Mouse (Mus musculus) kidney, embryonic 14.5 days (tissue): ENCODE data around the gene Mief2. TPM values are rescaled to one million over a fixed set of nuclear protein-coding genes. Genes with fewer than 3 reads are reported as not detected.

Source experiments
- ATAC-seq: fragments of 200-750 bp; cut with Nextera tagmentation; 2 replicates; pipeline ENCODE4 v1.8.0; 2017; ENCODE audit warnings: moderate number of reproducible peaks, mild to moderate bottlenecking, moderate TSS enrichment, moderate library complexity; ENCODE audit not compliant: low FRiP score, low TSS enrichment
- H3K27ac ChIP-seq: fragments of 300-500 bp; sonication (generic); 2 replicates; pipeline ENCODE4 v1.5.1; 2014; ENCODE audit warnings: low read depth, mild to moderate bottlenecking, low read length, moderate library complexity, mixed read lengths
- H3K27me3 ChIP-seq: fragments of 300-500 bp; sonication (generic); 2 replicates; pipeline ENCODE4 v1.6.1; 2014; ENCODE audit warnings: mild to moderate bottlenecking, low read length; ENCODE audit not compliant: control insufficient read depth, insufficient read depth
- H3K36me3 ChIP-seq: fragments of 300-500 bp; sonication (generic); 2 replicates; pipeline ENCODE4 v1.6.1; 2014; ENCODE audit warnings: low read length, mixed read lengths; ENCODE audit not compliant: control insufficient read depth, insufficient read depth
- H3K4me1 ChIP-seq: fragments of 300-500 bp; sonication (generic); 2 replicates; pipeline ENCODE4 v1.6.1; 2014; ENCODE audit warnings: low read length, mixed read lengths; ENCODE audit not compliant: control insufficient read depth, insufficient read depth
- H3K4me2 ChIP-seq: fragments of 300-500 bp; sonication (generic); replicated peaks from 2 replicates; pipeline ENCODE4 v1.6.1; 2014; ENCODE audit warnings: low read depth, mild to moderate bottlenecking, low read length
- H3K4me3 ChIP-seq: fragments of 300-500 bp; sonication (generic); 2 replicates; pipeline ENCODE4 v1.5.1; 2014; ENCODE audit warnings: mild to moderate bottlenecking, low read length
- H3K9ac ChIP-seq: fragments of 300-500 bp; sonication (generic); 2 replicates; pipeline ENCODE4 v1.6.1; 2014; ENCODE audit warnings: low read depth, mild to moderate bottlenecking, low read length, moderate library complexity
- H3K9me3 ChIP-seq: fragments of 300-500 bp; sonication (generic); 2 replicates; pipeline ENCODE4 v1.6.1; 2016; ENCODE audit warnings: low read length; ENCODE audit not compliant: control insufficient read depth
- WGBS: fragments of 180-500 bp; shearing (Covaris S2); extraction: QIAGEN DNeasy Blood & Tissue Kit; methylation state at CpG from one replicate; pipeline ENCODE4 v1.1.7; 2014; 5-methylcytosine and 5-hydroxymethylcytosine counted together
- polyA plus RNA-seq: library from polyadenylated mRNA; unstranded; fragments of >200 nt; fragmentation: Nextera tagmentation; extraction: Ambion mirVana; gene quantifications from 2 replicates; pipeline ENCODE4 v1.2.1, GENCODE M21; 2014

The Mief2 gene
- polyA plus RNA-seq: 9.8 and 17.0 TPM in 2 replicates

DNA sequence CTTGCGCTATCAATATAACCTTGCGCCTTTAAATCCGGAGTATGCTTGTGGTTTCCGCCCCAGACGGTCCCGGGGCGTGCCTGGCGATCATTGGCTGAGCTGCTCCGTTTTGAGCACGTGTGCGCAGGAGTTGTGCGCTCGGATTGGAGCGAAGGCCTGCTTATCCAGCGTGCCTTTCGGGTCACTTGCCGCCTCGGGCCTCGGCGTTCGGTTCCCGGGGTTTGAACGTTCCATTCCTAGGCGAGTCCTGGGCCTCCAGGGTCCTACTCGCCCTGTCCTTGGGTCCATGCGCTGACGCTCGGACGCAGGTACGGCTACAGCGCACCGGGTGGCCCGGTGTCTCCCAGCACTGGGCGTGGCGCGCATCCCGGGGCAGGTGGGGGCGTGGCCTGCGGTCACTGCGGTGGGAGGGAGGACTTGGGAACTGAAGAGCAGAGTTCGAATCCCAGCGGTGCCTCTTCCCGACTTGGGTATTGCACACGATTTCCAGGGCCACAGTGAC lies at the start of gene Mief2:
Gene Mief2, plus strand, starts transcription at position 139 of the 502 bp plus-strand sequence.
- H3K27ac ChIP-seq: peak within 1 kb of the TSS; percentile 84
- ATAC-seq: peak; percentile 93
- WGBS: under 1% methylated on average over 44 of the region's 44 CpGs
- H3K4me2 ChIP-seq: peak within 1 kb of the TSS; percentile 50
- H3K9me3 ChIP-seq: no peaks in the 10 kb centered on the region
- peaks cover 18% of the 10 kb centered on the region for H3K4me1 ChIP-seq
- H3K36me3 ChIP-seq: peaks cover 41% of the 10 kb centered on the region
- H3K4me3 ChIP-seq: peak within 1 kb of the TSS; percentile 93
- peak within 1 kb of the TSS; percentile 91 for H3K9ac ChIP-seq
- H3K27me3 ChIP-seq: no peaks in the 10 kb centered on the region

DNA sequence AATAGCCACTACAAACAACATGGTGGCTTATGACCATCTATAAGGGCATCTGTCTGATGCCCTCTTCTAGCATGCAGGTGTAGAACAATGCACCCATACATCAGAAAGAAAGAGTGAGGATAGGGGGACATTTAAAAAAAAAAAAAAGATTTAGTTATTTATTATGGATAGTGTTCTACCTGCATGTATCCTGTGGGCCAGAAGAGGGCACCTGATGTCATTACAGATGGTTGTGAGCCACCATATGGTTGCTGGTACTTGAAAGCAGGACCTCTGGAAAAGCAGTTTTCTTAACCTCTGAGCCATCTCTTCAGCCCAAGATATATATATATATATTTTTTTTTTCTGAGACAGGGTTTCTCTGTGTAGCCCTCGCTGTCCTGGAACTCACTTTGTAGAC lies 32.0 kb upstream of the Mief2 start:
- no peak for ATAC-seq
- H3K27me3 ChIP-seq: no peaks in the 10 kb centered on the region
- WGBS: 78% methylated on average over 1 of the region's 1 CpGs
- H3K27ac ChIP-seq: no peak overlapping the region
- H3K36me3 ChIP-seq: no peaks in the 10 kb centered on the region
- H3K4me2 ChIP-seq: no peak overlapping the region
- H3K4me3 ChIP-seq: no peak overlapping the region
- no peaks in the 10 kb centered on the region for H3K9me3 ChIP-seq
- H3K4me1 ChIP-seq: peaks cover 15% of the 10 kb centered on the region
- no peak overlapping the region for H3K9ac ChIP-seq

DNA sequence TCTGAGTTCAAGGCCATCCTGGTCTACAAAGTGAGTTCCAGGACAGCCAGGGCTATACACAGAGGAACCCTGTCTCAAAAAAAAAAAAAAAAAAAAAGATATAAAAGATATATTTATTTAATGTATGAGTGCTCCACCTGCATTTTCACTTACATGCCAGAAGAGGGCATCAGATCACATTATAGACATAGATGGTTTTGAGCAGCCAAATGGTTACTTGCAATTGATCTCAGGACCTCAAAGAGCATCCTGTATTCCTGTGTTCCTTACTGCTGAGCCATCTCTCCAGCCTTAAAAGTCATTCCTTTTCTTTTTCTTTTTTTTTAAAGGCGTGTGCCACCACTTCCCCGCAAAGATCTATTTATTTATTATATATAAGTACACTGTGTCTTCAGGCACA lies 30.6 kb upstream of the Mief2 start:
- H3K4me1 ChIP-seq: peaks cover 20% of the 10 kb centered on the region
- ATAC-seq: no peak
- H3K9ac ChIP-seq: no peak overlapping the region
- WGBS: 75% methylated on average over 2 of the region's 2 CpGs
- no peak overlapping the region for H3K4me3 ChIP-seq
- 0 out of 2 replicates have a peak, but pooled peaks cover 2% of the 10 kb centered on the region for H3K36me3 ChIP-seq
- no peak overlapping the region for H3K4me2 ChIP-seq
- no peaks in the 10 kb centered on the region for H3K27me3 ChIP-seq
- H3K9me3 ChIP-seq: no peaks in the 10 kb centered on the region
- no peak overlapping the region for H3K27ac ChIP-seq

DNA sequence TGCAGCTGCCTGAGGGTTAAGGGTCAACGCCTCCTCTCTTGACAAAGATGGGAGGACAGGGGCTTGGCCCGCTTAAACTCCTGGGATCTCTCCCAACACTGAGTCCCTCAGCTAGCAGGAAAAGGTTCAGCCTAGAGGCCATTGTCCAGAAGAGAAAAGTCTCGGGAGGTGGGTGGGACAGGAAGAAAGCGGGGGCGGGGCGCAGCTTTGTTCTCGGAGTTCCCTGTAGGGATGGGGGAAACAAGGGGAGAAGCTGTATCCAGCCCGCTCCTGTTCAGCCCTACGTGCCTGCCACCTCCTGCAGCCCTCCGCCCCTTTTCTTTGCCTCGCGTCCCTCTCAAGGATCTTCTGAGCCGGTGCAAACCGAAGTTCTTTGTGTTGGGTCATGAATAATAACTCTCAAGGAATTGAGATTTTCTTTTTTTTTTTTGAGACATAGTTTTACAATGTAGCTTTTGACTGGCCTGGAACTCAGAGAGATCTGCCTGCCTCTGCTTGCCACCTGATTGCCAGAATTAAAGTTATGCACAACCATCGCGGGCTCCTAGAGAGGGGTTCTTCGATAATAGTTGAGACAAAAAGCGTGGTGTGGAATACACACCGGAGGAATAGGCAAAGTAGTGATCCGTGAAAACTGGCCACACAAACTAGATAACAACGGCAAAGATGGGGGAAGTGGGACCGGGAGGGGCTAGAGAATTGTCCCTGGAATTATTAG lies 29.2 kb upstream of the Mief2 start:
- peaks cover 7% of the 10 kb centered on the region; the same call in 1 of the 2 replicates for H3K36me3 ChIP-seq
- no peaks in the 10 kb centered on the region for H3K9me3 ChIP-seq
- peak overlapping the region; percentile 91 for H3K9ac ChIP-seq
- peak overlapping the region; percentile 90 for H3K4me3 ChIP-seq
- peaks cover 23% of the 10 kb centered on the region for H3K4me1 ChIP-seq
- H3K27ac ChIP-seq: peak overlapping the region; percentile 93
- peak overlapping the region; percentile 80 for H3K4me2 ChIP-seq
- no peaks in the 10 kb centered on the region for H3K27me3 ChIP-seq
- ATAC-seq: peak; percentile 64
- 1% methylated on average over 22 of the region's 22 CpGs for WGBS

DNA sequence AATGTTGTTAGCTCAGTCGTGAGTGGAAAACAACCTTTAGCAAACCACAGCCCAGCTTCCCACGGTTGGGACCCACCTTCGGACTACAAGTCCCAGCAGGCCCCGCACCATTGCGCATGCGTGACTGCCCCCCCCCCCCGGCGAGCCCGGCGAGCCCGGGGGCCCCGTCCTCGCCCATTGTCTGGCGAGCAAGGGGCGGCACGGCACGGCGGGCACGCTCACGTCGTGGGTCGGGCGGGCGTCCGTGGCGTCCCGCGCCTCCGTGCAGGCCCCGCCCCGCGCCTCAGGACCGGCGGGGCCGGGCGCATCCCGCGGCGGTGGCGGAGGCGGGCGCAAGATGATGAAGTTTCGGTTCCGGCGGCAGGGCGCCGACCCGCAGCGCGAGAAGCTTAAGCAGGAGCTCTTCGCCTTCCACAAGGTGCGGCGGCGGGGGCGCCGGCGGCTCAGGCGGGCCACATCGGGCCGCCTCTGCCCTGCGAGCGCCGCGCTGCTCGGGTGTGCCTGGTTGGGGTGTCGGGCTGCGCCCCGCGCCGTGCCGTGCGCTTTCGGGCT lies 28.6 kb upstream of the Mief2 start, which contains the start of gene Llgl1:
Gene Llgl1, plus strand, starts transcription at position 200 of the 552 bp plus-strand sequence.
- H3K27me3 ChIP-seq: no peaks in the 10 kb centered on the region
- peak within 1 kb of the TSS; percentile 80 for H3K4me2 ChIP-seq
- H3K36me3 ChIP-seq: peaks cover 11% of the 10 kb centered on the region; the same call in 1 of the 2 replicates
- under 1% methylated on average over 59 of the region's 73 CpGs for WGBS
- ATAC-seq: peak; percentile 89
- H3K4me3 ChIP-seq: peak within 1 kb of the TSS; percentile 90
- H3K9ac ChIP-seq: peak within 1 kb of the TSS; percentile 91
- H3K4me1 ChIP-seq: peaks cover 23% of the 10 kb centered on the region
- H3K9me3 ChIP-seq: no peaks in the 10 kb centered on the region
- H3K27ac ChIP-seq: peak within 1 kb of the TSS; percentile 93

DNA sequence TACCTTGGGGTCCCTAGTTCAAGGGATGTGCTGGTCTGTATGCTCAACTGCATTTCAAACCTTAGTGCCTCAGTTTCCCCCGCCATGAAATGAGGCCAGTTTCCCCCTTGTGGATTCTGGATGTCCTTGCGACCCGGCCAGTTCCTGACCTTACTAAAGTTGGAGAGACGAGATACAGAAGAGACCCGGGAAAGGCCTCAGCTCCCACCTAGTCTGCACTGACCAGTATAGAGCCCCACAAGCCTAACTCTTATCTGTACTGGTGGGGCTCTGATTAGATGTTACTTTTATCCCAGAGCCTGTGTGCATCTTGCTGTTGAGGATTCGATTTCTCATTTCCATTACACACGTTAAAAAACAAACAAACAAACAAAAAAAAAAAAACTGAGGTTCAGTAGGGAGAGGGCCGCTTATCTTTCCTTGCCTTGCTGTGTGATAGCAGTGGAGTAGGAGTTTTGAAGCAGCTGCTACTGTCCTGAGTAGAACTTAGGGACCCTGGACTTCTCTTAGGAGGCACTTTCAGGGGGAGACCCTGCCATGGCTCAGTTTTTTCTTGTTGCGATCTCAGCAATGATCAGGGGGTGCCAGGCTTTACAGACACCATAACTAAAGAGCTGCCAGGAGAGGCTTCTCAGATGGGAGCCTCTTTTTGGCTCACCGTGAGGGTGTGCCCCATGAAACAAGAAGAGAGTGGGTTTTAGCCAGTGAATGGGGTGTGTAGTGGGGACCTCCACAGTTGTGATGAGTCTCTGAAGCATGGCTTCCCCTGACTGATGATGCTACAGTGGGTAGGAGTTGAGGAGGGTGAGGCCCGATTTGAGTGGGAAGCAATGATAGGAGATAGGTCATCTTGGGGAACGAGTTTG lies 27.6 kb upstream of the Mief2 start:
- H3K4me2 ChIP-seq: peak overlapping the region; percentile 80
- H3K4me1 ChIP-seq: peaks cover 23% of the 10 kb centered on the region
- H3K36me3 ChIP-seq: peaks cover 17% of the 10 kb centered on the region; the same call in 1 of the 2 replicates
- H3K9me3 ChIP-seq: no peaks in the 10 kb centered on the region
- H3K27me3 ChIP-seq: no peaks in the 10 kb centered on the region
- ATAC-seq: no peak
- H3K27ac ChIP-seq: no peak overlapping the region
- H3K9ac ChIP-seq: peak overlapping the region; percentile 91
- peak overlapping the region; percentile 90 for H3K4me3 ChIP-seq
- 29% methylated on average over 12 of the region's 12 CpGs for WGBS

DNA sequence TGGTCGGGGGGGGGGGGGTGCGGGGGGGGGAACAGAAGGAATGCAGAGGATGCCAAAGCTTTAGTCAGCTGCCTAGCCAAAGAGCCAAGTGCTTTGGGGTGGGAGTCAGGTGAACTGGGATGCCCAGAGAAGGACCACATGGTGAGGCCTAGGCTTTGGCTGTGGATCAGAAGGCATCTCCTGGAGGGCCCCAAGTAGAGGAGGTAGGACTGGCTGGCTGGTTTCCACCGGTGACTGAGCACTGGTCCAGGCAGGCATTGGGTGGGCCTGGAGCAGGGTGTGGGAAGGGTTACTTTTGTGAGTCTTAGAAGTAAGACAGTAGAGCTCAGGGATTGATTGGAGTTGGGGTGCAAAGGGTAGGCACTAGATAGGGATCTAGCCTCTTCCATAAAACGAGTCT lies 26.6 kb upstream of the Mief2 start:
- Histone ChIP-seq H3K4me1 (peaks cover 23% of the 10 kb centered on the region), H3K27me3 (no peaks in the 10 kb centered on the region), H3K27ac (no peak overlapping the region), H3K4me2 (no peak overlapping the region), H3K4me3 (no peak overlapping the region), H3K9me3 (no peaks in the 10 kb centered on the region), H3K36me3 (peaks cover 27% of the 10 kb centered on the region), H3K9ac (no peak overlapping the region)
- WGBS: 83% methylated on average over 3 of the region's 4 CpGs
- ATAC-seq: no peak

DNA sequence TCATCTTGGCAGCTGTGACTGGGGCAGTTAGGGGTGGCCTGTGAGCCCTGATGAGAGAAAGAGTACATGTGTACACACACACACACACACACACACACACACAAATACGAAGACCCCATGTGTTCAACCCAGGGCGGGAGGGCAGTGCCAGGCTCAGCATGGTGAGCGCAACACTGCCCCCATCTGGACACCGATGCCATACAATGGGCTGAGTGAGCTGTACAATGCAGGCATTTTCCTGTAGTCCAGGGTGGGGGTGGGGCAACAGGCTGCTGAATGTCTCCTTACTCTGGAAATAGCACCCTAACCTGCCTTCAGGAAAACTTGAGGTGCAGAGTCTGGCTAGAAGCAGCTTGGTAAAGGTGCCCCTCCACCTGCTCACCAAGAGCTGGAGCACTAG lies 25.1 kb upstream of the Mief2 start:
- ATAC-seq: no peak
- Histone ChIP-seq H3K4me3 (no peak overlapping the region), H3K36me3 (peaks cover 42% of the 10 kb centered on the region), H3K4me2 (no peak overlapping the region), H3K27ac (no peak overlapping the region), H3K4me1 (peaks cover 23% of the 10 kb centered on the region), H3K9ac (no peak overlapping the region), H3K27me3 (no peaks in the 10 kb centered on the region), H3K9me3 (no peaks in the 10 kb centered on the region)
- WGBS: 55% methylated on average over 4 of the region's 4 CpGs
